ENCODE assay signal across 9 mouse cellular contexts in genomic region chr3:79286031-79286375, GRCm38 (mm10). TPM values are rescaled to one million over a fixed set of nuclear protein-coding genes. Genes with fewer than 3 reads are reported as not detected.
DNase-seq lines count a peak whose midpoint lies in the region; ATAC-seq and TF ChIP-seq lines count a peak whose summit lies in the region.
"Had no signal": no experiment of that assay in that cellular context is flagged by ENCODE, and none has a peak within 500 bp of the region (broad histone marks: within the 10 kb centered on the region; RNA-seq: fewer than 3 reads in every experiment).

No protein-coding gene starts in this region.

- DNase-seq in layer of hippocampus, adult 11-12 months (ENCODE audit: low spot score): peak; percentile 21
- no peak for DNase-seq in layer of hippocampus, postnatal 25 days (ENCODE audit: extremely low spot score in 1 of 2, low spot score in 1 of 2)
- DNase-seq in G1E (ENCODE audit: low spot score): no peak
- peak; percentile 83 for DNase-seq in intestine, embryonic 14.5 days (ENCODE audit: low spot score)
- no peak for DNase-seq in cerebellum, postnatal 4 days (ENCODE audit: low spot score in 2 of 2)
- no peak for DNase-seq in ovary, postnatal 10 days (ENCODE audit: low spot score)

- peaks cover 2% of the 10 kb centered on the region for H3K36me3 ChIP-seq in G1E (replicated peaks)
- no peaks in the 10 kb centered on the region for H3K36me3 ChIP-seq in embryonic facial prominence, embryonic 15.5 days
- no peaks in the 10 kb centered on the region for H3K36me3 ChIP-seq in intestine, embryonic 14.5 days (ENCODE audit: control insufficient read depth, insufficient read depth, low read length)
- H3K36me3 ChIP-seq in midbrain, embryonic 16.5 days (ENCODE audit: control insufficient read depth, insufficient read depth, low read length): no peaks in the 10 kb centered on the region

- peak overlapping the region; percentile 71 for H3K4me2 ChIP-seq in embryonic facial prominence, embryonic 15.5 days (replicated peaks)
- peak overlapping the region; percentile 92 for H3K4me2 ChIP-seq in intestine, embryonic 14.5 days (ENCODE audit: low read length)
- H3K4me2 ChIP-seq in midbrain, embryonic 16.5 days (ENCODE audit: low read length): peak overlapping the region; percentile 75

- H3K27ac ChIP-seq in embryonic facial prominence, embryonic 15.5 days (replicated peaks): peak overlapping the region; percentile 97
- peak overlapping the region; percentile 97 for H3K27ac ChIP-seq in intestine, embryonic 14.5 days (ENCODE audit: low read depth)
- H3K27ac ChIP-seq in midbrain, embryonic 16.5 days (ENCODE audit: low read length): peak overlapping the region; percentile 93

- no peak for TF ChIP-seq CTCF in G1E (IDR thresholded peaks at IDR 0.05; ENCODE audit: low read depth, low read length)

- no peak for ATAC-seq in G1E (ENCODE audit: extremely low read depth, insufficient number of reproducible peaks, low FRiP score, poor library complexity, severe bottlenecking)
- ATAC-seq in embryonic facial prominence, embryonic 15.5 days (ENCODE audit: insufficient number of reproducible peaks, low FRiP score, low TSS enrichment, low read depth): no peak
- no peak for ATAC-seq in intestine, embryonic 14.5 days (replicated peaks; ENCODE audit: low FRiP score, low TSS enrichment, low read depth)
- no peak for ATAC-seq in midbrain, embryonic 16.5 days

- H3K9ac ChIP-seq in embryonic facial prominence, embryonic 15.5 days: peak overlapping the region; percentile 78
- H3K9ac ChIP-seq in intestine, embryonic 14.5 days (ENCODE audit: low read length): peak overlapping the region; percentile 87
- peak overlapping the region; percentile 88 for H3K9ac ChIP-seq in midbrain, embryonic 16.5 days (ENCODE audit: low read depth, low read length)

- 0% methylated on average over 10 of the region's 10 CpGs for WGBS in embryonic facial prominence, embryonic 15.5 days
- under 1% methylated on average over 10 of the region's 10 CpGs for WGBS in intestine, embryonic 14.5 days
- WGBS in midbrain, embryonic 16.5 days: 0% methylated on average over 10 of the region's 10 CpGs

- H3K27me3 ChIP-seq in G1E (ENCODE audit: insufficient read depth, low read length): peaks cover 9% of the 10 kb centered on the region; the same call in 1 of the 2 replicates
- H3K27me3 ChIP-seq in embryonic facial prominence, embryonic 15.5 days: no peaks in the 10 kb centered on the region
- 0 out of 2 replicates have a peak, but pooled peaks cover 5% of the 10 kb centered on the region for H3K27me3 ChIP-seq in intestine, embryonic 14.5 days (replicated peaks; ENCODE audit: control insufficient read depth, insufficient read depth, low read length)
- no peaks in the 10 kb centered on the region; the same call in 1 of the 2 replicates for H3K27me3 ChIP-seq in midbrain, embryonic 16.5 days (ENCODE audit: control insufficient read depth, insufficient read depth, low read depth, low read length)

- H3K4me1 ChIP-seq in G1E (ENCODE audit: insufficient read depth, low read depth, low read length): peaks cover 57% of the 10 kb centered on the region
- peaks cover 39% of the 10 kb centered on the region for H3K4me1 ChIP-seq in embryonic facial prominence, embryonic 15.5 days
- peaks cover 29% of the 10 kb centered on the region for H3K4me1 ChIP-seq in intestine, embryonic 14.5 days (replicated peaks; ENCODE audit: control insufficient read depth, insufficient read depth, low read length)
- peaks cover 40% of the 10 kb centered on the region for H3K4me1 ChIP-seq in midbrain, embryonic 16.5 days (ENCODE audit: control insufficient read depth, insufficient read depth, low read length)

- peaks cover 8% of the 10 kb centered on the region for H3K9me3 ChIP-seq in G1E (replicated peaks)
- no peaks in the 10 kb centered on the region for H3K9me3 ChIP-seq in embryonic facial prominence, embryonic 15.5 days (replicated peaks)
- H3K9me3 ChIP-seq in intestine, embryonic 14.5 days (ENCODE audit: control insufficient read depth, low read length): no peaks in the 10 kb centered on the region
- H3K9me3 ChIP-seq in midbrain, embryonic 16.5 days (replicated peaks; ENCODE audit: control insufficient read depth, low read length, poor library complexity, severe bottlenecking): no peaks in the 10 kb centered on the region

- peak overlapping the region; percentile 85 for H3K4me3 ChIP-seq in G1E (ENCODE audit: low read depth, low read length)
- peak overlapping the region; percentile 87 for H3K4me3 ChIP-seq in embryonic facial prominence, embryonic 15.5 days (replicated peaks)
- peak overlapping the region; percentile 89 for H3K4me3 ChIP-seq in intestine, embryonic 14.5 days (ENCODE audit: low read depth, low read length)
- peak overlapping the region; percentile 94 for H3K4me3 ChIP-seq in midbrain, embryonic 16.5 days (ENCODE audit: low read depth, low read length)

RNA-seq across cellular contexts. Expression of gene Rapgef2, which starts 0.3 kb away (rescaled TPM):
- total RNA-seq in layer of hippocampus, postnatal 25 days (2021): 100 to 1,000 TPM; 149 to 153 TPM
- 18.7 and 19.7 TPM in 2 replicates for total RNA-seq in G1E (2014; fragmentation: Nextera tagmentation)
- total RNA-seq in G1E (2017): 21.7 and 22.1 TPM in 2 replicates
- 2.8 and 2.9 TPM in 2 replicates for polyA plus RNA-seq in G1E (2012)
- polyA plus RNA-seq in embryonic facial prominence, embryonic 15.5 days (2015; fragmentation: Nextera tagmentation; extraction: Ambion mirVana): 7.3 and 7.5 TPM in 2 replicates
- 5.8 and 5.9 TPM in 2 replicates for polyA plus RNA-seq in intestine, embryonic 14.5 days (2014; fragmentation: Nextera tagmentation; extraction: Ambion mirVana)
- polyA plus RNA-seq in midbrain, embryonic 16.5 days (2015; fragmentation: Nextera tagmentation; extraction: Ambion mirVana): 15.5 and 15.6 TPM in 2 replicates

RNA-seq across cellular contexts. Expression of gene Gm17359, which starts 50.5 kb away (rescaled TPM):
- not detected for total RNA-seq in layer of hippocampus, postnatal 25 days (2021)
- total RNA-seq in G1E (2014; fragmentation: Nextera tagmentation): not detected in 2 replicates
- not detected in 2 replicates for total RNA-seq in G1E (2017)
- not detected in 2 replicates for polyA plus RNA-seq in G1E (2012)
- not detected in 2 replicates for polyA plus RNA-seq in embryonic facial prominence, embryonic 15.5 days (2015; fragmentation: Nextera tagmentation; extraction: Ambion mirVana)
- not detected in 2 replicates for polyA plus RNA-seq in intestine, embryonic 14.5 days (2014; fragmentation: Nextera tagmentation; extraction: Ambion mirVana)
- polyA plus RNA-seq in midbrain, embryonic 16.5 days (2015; fragmentation: Nextera tagmentation; extraction: Ambion mirVana): 0.25 TPM in 1 of 2 replicates, not detected in the other
- total RNA-seq: left cerebral cortex, postnatal 25 days had no signal

Comparison
In these comparisons a context has a peak if more than half of its experiments do, and no peak if none do; other contexts are left out.
1. DNase-seq: peak in layer of hippocampus, adult 11-12 months (single experiment) and intestine, embryonic 14.5 days (single experiment); none in layer of hippocampus, postnatal 25 days (0 of 2), G1E (single experiment), cerebellum, postnatal 4 days (0 of 2) and ovary, postnatal 10 days (single experiment).
2. Peak in every context shown above with its lines, with median percentiles within 50 percentile points of each other: H3K4me3 ChIP-seq, H3K27ac ChIP-seq, H3K4me2 ChIP-seq and H3K9ac ChIP-seq.